Mouse (Mus musculus) myocyte (in vitro differentiated cells): Measurements from ENCODE around the gene Fam89a. TPM values are rescaled to one million over a fixed set of nuclear protein-coding genes. Genes with fewer than 3 reads are reported as not detected.

ENCODE experiments used
- H3K27me3 ChIP-seq: one replicate; pipeline ENCODE4 v1.6.1; 2011; ENCODE audit not compliant: control insufficient read depth, insufficient read depth, insufficient read length
- H3K36me3 ChIP-seq: one replicate; pipeline ENCODE4 v1.6.1; 2011; ENCODE audit not compliant: control insufficient read depth, insufficient read depth
- H3K4me2 ChIP-seq: one replicate; pipeline ENCODE4 v1.6.1; 2011; ENCODE audit warnings: low read depth, control low read depth
- H3K4me3 ChIP-seq: one replicate; pipeline ENCODE4 v1.5.1; 2011; ENCODE audit warnings: mild to moderate bottlenecking, control low read depth, moderate library complexity
- H3K79me2 ChIP-seq: one replicate; pipeline ENCODE4 v1.6.1; 2011; ENCODE audit not compliant: control insufficient read depth, insufficient read depth
- H3ac ChIP-seq: one replicate; pipeline ENCODE4 v1.6.1; 2011; ENCODE audit not compliant: control insufficient read depth, insufficient read length
- CEBPB ChIP-seq: IDR thresholded peaks from 2 replicates; pipeline ENCODE4 v1.6.1; 2011; ENCODE audit warnings: mild to moderate bottlenecking, moderate library complexity; ENCODE audit not compliant: poor library complexity, insufficient read depth, severe bottlenecking
- MAX ChIP-seq: IDR thresholded peaks from one replicate; pipeline ENCODE4 v1.6.1; 2011; ENCODE audit warnings: low read depth, mild to moderate bottlenecking, control low read depth
- MYOG ChIP-seq, 3 experiments: IDR thresholded peaks; one replicate each; pipeline ENCODE4 v1.6.1; 2011; ENCODE audit warnings: control low read depth in 2 of 3, low read depth in 2 of 3, mild to moderate bottlenecking in 2 of 3; ENCODE audit not compliant: insufficient read length in 2 of 3, control insufficient read depth in 1 of 3, insufficient read depth in 1 of 3
- POLR2AphosphoS2 ChIP-seq: IDR thresholded peaks from one replicate; pipeline ENCODE4 v1.6.1; 2011; ENCODE audit warnings: low read depth, control low read depth; ENCODE audit not compliant: insufficient read length
- TCF12 ChIP-seq: IDR thresholded peaks from one replicate; pipeline ENCODE4 v1.6.1; 2011; ENCODE audit warnings: mild to moderate bottlenecking, control low read depth; ENCODE audit not compliant: poor library complexity, insufficient read depth, severe bottlenecking
- TCF3 ChIP-seq: IDR thresholded peaks from one replicate; pipeline ENCODE4 v1.6.1; 2011; ENCODE audit warnings: low read depth, control low read depth; ENCODE audit not compliant: insufficient read length
- USF1 ChIP-seq: IDR thresholded peaks from one replicate; pipeline ENCODE4 v1.6.1; 2011; ENCODE audit warnings: low read depth, mild to moderate bottlenecking, control low read depth, moderate library complexity
- polyA plus RNA-seq: library from polyadenylated mRNA; unstranded; fragments of >200 nt; fragmentation: generic; extraction: Trizol; gene quantifications from one replicate; pipeline ENCODE4 v1.2.1, GENCODE M21; 2012; ENCODE audit warnings: missing spikeins

Gene Fam89a
- polyA plus RNA-seq, 1 experiment: 0.36 TPM

GRCm38 (mm10) chr8:124691706-124692105, 59.9 kb downstream of the Fam89a start:
- Histone ChIP-seq H3K4me3 (no peak overlapping the region), H3K79me2 (no peaks in the 10 kb centered on the region), H3ac (no peak overlapping the region), H3K27me3 (no peaks in the 10 kb centered on the region), H3K36me3 (peaks cover 1% of the 10 kb centered on the region), H3K4me2 (no peak overlapping the region)
- TF ChIP-seq USF1 (no peak), POLR2AphosphoS2 (no peak), MYOG (IDR thresholded peaks at IDR 0.05; ENCODE audit: control insufficient read depth in 1 of 3, insufficient read depth in 1 of 3, insufficient read length in 2 of 3, low read depth in 2 of 3) (no peak), MAX (no peak), CEBPB (no peak), TCF3 (no peak), TCF12 (no peak)

Other genes with a start within 250 kb of the Fam89a start
- gene Cog2, start 231.1 kb downstream of the Fam89a start, polyA plus RNA-seq: 26.3 TPM
- 0.70 TPM for gene Agt, start 182.1 kb downstream of the Fam89a start, polyA plus RNA-seq
- 0.04 TPM for gene Capn9, start 175.7 kb downstream of the Fam89a start, polyA plus RNA-seq
- gene 2310022B05Rik, start 88.5 kb downstream of the Fam89a start, polyA plus RNA-seq: 102 TPM
- 25.6 TPM for gene Ttc13, start 29.8 kb downstream of the Fam89a start, polyA plus RNA-seq
- 10.0 TPM for gene Arv1, start 29.7 kb downstream of the Fam89a start, polyA plus RNA-seq
- 0.01 TPM for gene Trim67, start 41.3 kb upstream of the Fam89a start, polyA plus RNA-seq
- 95.4 TPM for gene Gnpat, start 111.2 kb upstream of the Fam89a start, polyA plus RNA-seq
- gene 2810004N23Rik, start 111.3 kb upstream of the Fam89a start, polyA plus RNA-seq: 27.1 TPM
- 8.8 TPM for gene Exoc8, start 145.9 kb upstream of the Fam89a start, polyA plus RNA-seq
- 13.3 TPM for gene Sprtn, start 146.1 kb upstream of the Fam89a start, polyA plus RNA-seq
- 35.8 TPM for gene Egln1, start 197.5 kb upstream of the Fam89a start, polyA plus RNA-seq